Mouse (Mus musculus): ENCODE measurements at regions not wholly inside any gene's neighbourhood (a gene's known extent, or its start where the extent isn't known, plus 50 kb on each side); places are given as distances from the start of the nearest gene placed in this dataset.

DNA sequence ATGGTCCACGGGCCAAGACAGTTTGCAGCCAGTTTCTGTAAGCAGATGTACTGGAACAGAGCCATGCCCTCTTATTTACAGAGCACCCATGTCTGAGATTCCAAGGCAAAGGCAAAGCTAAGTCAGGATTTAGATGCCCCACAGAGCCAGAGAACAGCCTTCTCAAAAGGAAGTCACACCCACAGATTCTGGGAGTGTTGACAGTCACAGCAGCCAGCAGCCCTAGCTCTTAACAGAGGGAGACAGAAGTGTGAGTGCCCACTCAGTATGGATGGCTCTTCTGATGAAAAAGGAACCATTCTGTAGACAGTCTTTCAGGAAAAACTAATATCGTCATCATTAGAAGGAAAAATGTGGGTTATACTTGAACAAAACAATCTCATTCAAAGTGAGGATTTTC is 446.0 kb upstream of the Intu start:
- TF ChIP-seq CTCF (IDR thresholded peaks at IDR 0.05; ENCODE audit: borderline replicate concordance, insufficient read depth, low read depth, low read length): no peak
- no peak for TF ChIP-seq POLR2A (IDR thresholded peaks at IDR 0.05; ENCODE audit: borderline replicate concordance, insufficient read depth, low read length)
